Mouse (Mus musculus) neural tube, embryonic 13.5 days (tissue): ENCODE data around the gene Stom. TPM values are rescaled to one million over a fixed set of nuclear protein-coding genes. Genes with fewer than 3 reads are reported as not detected.

Source experiments
- ATAC-seq: fragments of 200-750 bp; cut with Nextera tagmentation; 2 replicates; pipeline ENCODE4 v1.8.0; 2017; ENCODE audit warnings: low read depth, mild to moderate bottlenecking, moderate TSS enrichment, moderate library complexity
- H3K27ac ChIP-seq: fragments of 300-500 bp; sonication (generic); replicated peaks from 2 replicates; pipeline ENCODE4 v1.5.1; 2015; ENCODE audit warnings: moderate library complexity, mild to moderate bottlenecking, inconsistent platforms
- H3K27me3 ChIP-seq: fragments of 300-500 bp; sonication (generic); 2 replicates; pipeline ENCODE4 v1.6.1; 2015; ENCODE audit warnings: mild to moderate bottlenecking, inconsistent platforms
- H3K36me3 ChIP-seq: fragments of 300-500 bp; sonication (generic); 2 replicates; pipeline ENCODE4 v1.6.1; 2015; ENCODE audit warnings: mild to moderate bottlenecking, inconsistent platforms
- H3K4me1 ChIP-seq: fragments of 300-500 bp; sonication (generic); replicated peaks from 2 replicates; pipeline ENCODE4 v1.6.1; 2015; ENCODE audit warnings: inconsistent platforms
- H3K4me2 ChIP-seq: fragments of 300-500 bp; sonication (generic); 2 replicates; pipeline ENCODE4 v1.6.1; 2015; ENCODE audit warnings: inconsistent platforms, mild to moderate bottlenecking, moderate library complexity
- H3K4me3 ChIP-seq: fragments of 300-500 bp; sonication (generic); 2 replicates; pipeline ENCODE4 v1.5.1; 2015; ENCODE audit warnings: mild to moderate bottlenecking, inconsistent platforms
- H3K9ac ChIP-seq: fragments of 300-500 bp; sonication (generic); 2 replicates; pipeline ENCODE4 v1.6.1; 2015; ENCODE audit warnings: moderate library complexity, mild to moderate bottlenecking, inconsistent platforms
- H3K9me3 ChIP-seq: fragments of 300-500 bp; sonication (generic); 2 replicates; pipeline ENCODE4 v1.6.1; 2016; ENCODE audit warnings: inconsistent platforms
- WGBS: fragments of 180-500 bp; shearing (Covaris S2); methylation state at CpG from one replicate; pipeline ENCODE4 v1.1.7; 2015; 5-methylcytosine and 5-hydroxymethylcytosine counted together
- polyA plus RNA-seq: library from polyadenylated mRNA; unstranded; fragments of >200 nt; fragmentation: Nextera tagmentation; extraction: Ambion mirVana; gene quantifications from 2 replicates; pipeline ENCODE4 v1.2.1, GENCODE M21; 2015

Gene Stom
- 13.3 and 16.5 TPM in 2 replicates for polyA plus RNA-seq

DNA sequence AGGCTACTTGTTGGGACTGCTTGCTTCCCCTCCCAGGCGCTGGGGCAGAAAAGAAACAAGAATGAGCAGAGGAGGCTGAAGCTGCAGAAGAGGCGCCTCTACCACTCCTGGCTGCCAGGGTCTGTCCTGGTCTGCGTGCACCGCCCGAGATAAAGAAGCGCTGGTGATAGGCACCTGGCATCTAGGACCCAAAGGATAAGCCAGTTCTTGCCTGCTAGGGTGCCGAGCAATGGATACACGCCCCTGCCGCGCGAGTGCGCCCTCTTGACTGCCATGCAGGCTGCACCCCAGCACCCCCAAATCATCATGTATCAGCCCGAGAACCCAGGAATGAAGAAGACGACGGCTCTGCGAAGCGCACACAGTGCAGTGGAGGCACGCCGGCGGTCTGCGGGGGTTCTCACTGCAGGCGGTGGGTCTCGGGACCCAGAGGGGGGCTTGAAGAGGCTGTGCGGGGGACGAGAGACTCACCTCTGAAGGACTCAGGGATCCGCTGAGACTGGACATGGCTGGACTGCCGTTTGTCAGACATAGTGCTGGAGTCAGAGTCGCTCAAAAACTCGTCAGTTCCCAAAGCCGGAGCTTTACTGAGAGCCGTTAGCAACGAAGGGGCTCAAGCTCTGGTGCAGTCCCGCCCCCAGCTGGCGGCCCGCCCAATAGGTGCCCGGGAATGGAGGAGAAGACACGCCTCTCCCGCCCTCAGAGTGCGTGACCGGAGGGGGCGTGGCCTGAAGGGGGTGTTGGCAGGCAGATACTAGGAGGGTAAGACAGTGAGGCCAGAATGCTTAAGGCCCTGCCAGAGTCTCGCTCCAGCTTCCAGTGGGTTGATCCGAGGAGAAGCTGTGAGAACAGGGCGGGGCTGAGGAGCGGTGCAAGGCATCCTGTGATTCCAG, at the start of gene Stom:
Gene Stom, minus strand, starts transcription at position 589 of the 893 bp plus-strand sequence.
- WGBS, result under 1% methylated on average over 45 of the region's 45 CpGs
- H3K4me3 ChIP-seq, result peak within 1 kb of the TSS; percentile 68
- peak; percentile 99 for ATAC-seq
- H3K9me3 ChIP-seq, result no peaks in the 10 kb centered on the region
- H3K27me3 ChIP-seq, result peaks cover 8% of the 10 kb centered on the region; the same call in 1 of the 2 replicates
- H3K9ac ChIP-seq, result peak within 1 kb of the TSS; percentile 80
- H3K27ac ChIP-seq, result peak within 1 kb of the TSS; percentile 81
- peak within 1 kb of the TSS; percentile 96 for H3K4me2 ChIP-seq
- no peaks in the 10 kb centered on the region for H3K36me3 ChIP-seq
- H3K4me1 ChIP-seq, result peaks cover 21% of the 10 kb centered on the region

DNA sequence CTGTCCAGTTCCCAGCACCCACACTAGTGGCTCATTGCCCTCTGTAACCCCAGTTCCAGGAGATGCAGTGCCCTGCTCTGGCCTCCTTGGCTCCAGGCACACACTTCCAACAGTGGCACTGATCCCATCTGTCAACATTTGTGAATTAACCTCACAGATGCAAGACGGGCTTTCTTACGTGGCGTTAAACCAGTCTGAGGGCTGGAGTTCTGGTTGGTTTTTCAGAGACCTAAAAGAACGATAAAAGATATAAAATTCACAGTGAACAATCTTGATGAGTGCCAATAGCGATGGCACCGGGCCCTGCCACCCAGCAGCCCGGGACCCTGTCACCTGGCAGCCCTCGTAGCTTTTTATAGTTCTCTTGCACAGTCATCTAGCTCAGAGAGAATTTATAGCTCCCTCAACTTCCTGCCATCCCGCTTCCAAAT, 48.7 kb upstream of the Stom start:
- no peaks in the 10 kb centered on the region for H3K36me3 ChIP-seq
- 57% methylated on average over 9 of the region's 9 CpGs for WGBS
- no peak overlapping the region for H3K4me3 ChIP-seq
- no peak for ATAC-seq
- no peaks in the 10 kb centered on the region for H3K9me3 ChIP-seq
- no peak overlapping the region for H3K27ac ChIP-seq
- no peak overlapping the region for H3K4me2 ChIP-seq
- H3K4me1 ChIP-seq, result no peaks in the 10 kb centered on the region
- H3K27me3 ChIP-seq, result no peaks in the 10 kb centered on the region
- H3K9ac ChIP-seq, result no peak overlapping the region

DNA sequence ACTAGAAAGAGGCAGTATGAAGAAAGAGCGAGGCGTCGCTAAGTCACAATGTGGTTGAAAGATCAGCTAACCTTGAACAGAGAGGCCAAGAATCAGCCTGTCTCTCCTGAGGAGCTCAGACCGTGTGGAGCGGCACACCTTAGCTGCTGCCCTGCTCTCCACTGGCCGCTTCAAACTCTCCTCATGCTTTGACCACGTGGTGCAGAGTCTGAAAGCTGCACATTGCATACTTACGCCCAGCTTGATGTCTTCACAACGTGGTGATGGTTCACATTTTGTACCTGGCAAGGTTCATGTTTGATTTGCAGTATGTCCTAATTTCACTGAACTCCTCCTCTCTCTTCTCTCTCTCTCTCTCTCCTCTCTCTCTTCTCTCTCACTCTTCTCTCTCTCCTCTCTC, 42.5 kb upstream of the Stom start:
- H3K27ac ChIP-seq, result no peak overlapping the region
- no peak overlapping the region for H3K4me3 ChIP-seq
- H3K36me3 ChIP-seq, result no peaks in the 10 kb centered on the region
- H3K9me3 ChIP-seq, result no peaks in the 10 kb centered on the region
- no peaks in the 10 kb centered on the region for H3K4me1 ChIP-seq
- no peak overlapping the region for H3K9ac ChIP-seq
- 80% methylated on average over 9 of the region's 9 CpGs for WGBS
- no peak for ATAC-seq
- no peak overlapping the region for H3K4me2 ChIP-seq
- no peaks in the 10 kb centered on the region for H3K27me3 ChIP-seq

DNA sequence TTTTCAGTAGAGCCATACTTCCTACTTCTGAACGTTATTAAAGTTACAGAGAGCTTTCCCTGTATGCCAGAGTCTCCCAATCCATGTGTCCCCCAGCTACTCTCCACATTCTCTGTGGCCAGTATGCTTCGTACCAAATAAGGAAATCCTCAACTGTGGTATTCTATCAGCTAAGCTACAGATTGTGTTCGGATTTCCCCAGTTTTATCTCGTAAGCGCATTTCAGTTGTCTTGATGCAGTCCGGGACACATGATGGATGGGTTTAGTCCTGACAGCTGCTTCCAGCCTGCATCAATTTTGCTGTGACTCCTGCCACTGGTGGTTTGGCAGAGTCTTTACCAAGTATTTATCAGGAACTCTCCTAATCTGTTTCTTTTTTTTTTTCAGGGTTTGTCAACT, 40.8 kb upstream of the Stom start:
- no peaks in the 10 kb centered on the region for H3K4me1 ChIP-seq

DNA sequence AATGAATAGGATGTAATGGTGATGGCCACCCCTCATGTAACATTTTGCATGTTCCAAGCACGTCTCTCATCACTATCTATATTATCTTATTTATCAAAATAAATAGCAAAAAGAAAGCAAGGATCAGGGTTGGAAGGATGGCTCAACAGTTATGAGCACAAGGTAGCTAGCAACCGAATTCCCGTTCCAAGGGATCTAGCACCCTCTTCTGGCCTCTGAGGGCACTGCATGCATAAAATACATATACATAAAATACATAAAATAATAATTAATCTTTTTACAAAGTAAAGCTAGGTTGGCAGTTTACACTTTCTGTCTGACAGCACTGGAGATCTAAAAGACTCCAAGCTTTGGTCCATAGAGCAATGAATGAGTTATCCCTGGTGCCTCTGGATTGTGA, 36.2 kb upstream of the Stom start:
- no peak for ATAC-seq
- no peak overlapping the region for H3K9ac ChIP-seq
- no peaks in the 10 kb centered on the region for H3K4me1 ChIP-seq
- no peak overlapping the region for H3K4me3 ChIP-seq
- H3K4me2 ChIP-seq, result no peak overlapping the region
- H3K9me3 ChIP-seq, result no peaks in the 10 kb centered on the region
- WGBS, result 14% methylated on average over 3 of the region's 3 CpGs
- no peaks in the 10 kb centered on the region for H3K36me3 ChIP-seq
- H3K27ac ChIP-seq, result no peak overlapping the region
- no peaks in the 10 kb centered on the region for H3K27me3 ChIP-seq

More for the DNA sequence above, 40.8 kb upstream of the Stom start:
- Histone ChIP-seq H3K27me3 (no peaks in the 10 kb centered on the region), H3K4me2 (no peak overlapping the region), H3K27ac (no peak overlapping the region), H3K9ac (no peak overlapping the region), H3K36me3 (no peaks in the 10 kb centered on the region), H3K4me3 (no peak overlapping the region), H3K9me3 (no peaks in the 10 kb centered on the region)
- 68% methylated on average over 6 of the region's 6 CpGs for WGBS
- ATAC-seq, result no peak

DNA sequence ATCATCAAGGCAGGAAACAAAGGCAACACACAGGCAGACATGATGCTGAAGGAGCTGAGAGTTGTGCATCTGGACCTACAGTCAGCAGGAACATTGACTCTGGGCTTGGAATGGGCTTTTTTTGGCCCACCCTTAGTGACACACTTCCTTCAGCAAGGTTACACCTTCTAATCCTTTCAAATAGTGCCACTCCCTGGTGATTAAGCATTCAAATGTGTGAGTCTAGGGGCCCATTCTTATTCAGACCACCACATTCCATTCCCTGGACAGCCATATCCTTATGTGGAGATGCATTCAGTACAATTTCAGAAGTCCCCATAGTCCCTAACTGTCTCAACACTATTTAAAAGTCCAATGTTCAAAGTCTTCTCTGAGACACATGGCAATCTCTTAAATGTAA, 33.9 kb upstream of the Stom start:
- Histone ChIP-seq H3K4me1 (no peaks in the 10 kb centered on the region), H3K4me2 (no peak overlapping the region), H3K4me3 (no peak overlapping the region), H3K9me3 (no peaks in the 10 kb centered on the region), H3K27me3 (no peaks in the 10 kb centered on the region), H3K27ac (no peak overlapping the region), H3K36me3 (no peaks in the 10 kb centered on the region), H3K9ac (no peak overlapping the region)
- ATAC-seq, result no peak

DNA sequence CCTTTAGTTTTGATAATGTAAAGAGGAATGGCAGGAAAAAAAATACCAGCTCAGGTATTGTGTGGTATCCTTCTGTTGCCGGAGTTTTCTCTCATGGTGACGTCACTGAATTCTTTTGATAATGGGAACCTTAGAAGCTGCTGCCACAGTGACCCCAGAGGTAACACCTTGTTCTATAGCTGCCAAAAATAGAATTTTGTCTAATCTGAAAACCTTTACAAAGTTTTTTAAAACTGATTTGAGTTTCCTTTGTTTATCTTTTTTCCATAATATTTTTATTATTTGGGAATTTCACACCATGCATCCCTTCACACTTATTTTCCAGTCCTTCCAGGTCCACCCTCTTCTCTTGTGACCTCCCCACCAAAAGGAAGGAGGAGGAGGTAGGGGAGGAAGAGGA, 30.9 kb upstream of the Stom start, which contains the start of gene 4930568D16Rik:
Gene 4930568D16Rik, minus strand, starts transcription at position 101 of the 400 bp plus-strand sequence.
- Histone ChIP-seq H3K4me1 (no peaks in the 10 kb centered on the region), H3K27ac (no peak within 1 kb of the TSS), H3K9me3 (no peaks in the 10 kb centered on the region), H3K4me2 (no peak within 1 kb of the TSS), H3K4me3 (no peak within 1 kb of the TSS), H3K36me3 (no peaks in the 10 kb centered on the region), H3K9ac (no peak within 1 kb of the TSS), H3K27me3 (no peaks in the 10 kb centered on the region)
- 87% methylated on average over 2 of the region's 2 CpGs for WGBS
- no peak for ATAC-seq

DNA sequence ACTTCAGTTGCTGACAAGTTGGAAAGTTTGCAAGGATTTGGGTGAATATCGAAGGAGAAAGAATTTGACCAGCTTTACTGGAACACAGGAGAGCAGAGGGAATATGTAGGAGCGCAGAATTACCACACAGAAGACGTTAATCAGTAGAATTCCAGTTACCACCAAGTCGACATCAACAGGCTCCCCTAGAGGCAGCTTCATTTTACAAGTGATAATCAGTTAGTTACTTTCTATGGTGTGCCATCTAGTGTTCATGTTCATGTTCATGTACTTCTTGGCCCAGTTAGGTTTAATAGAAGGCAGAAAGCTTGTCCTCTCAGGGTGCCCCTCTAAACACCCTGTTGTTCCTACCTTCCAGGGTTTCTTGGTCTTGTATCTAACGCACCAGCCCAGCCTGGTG, 12.4 kb upstream of the Stom start:
- ATAC-seq, result no peak
- H3K36me3 ChIP-seq, result no peaks in the 10 kb centered on the region
- 66% methylated on average over 5 of the region's 5 CpGs for WGBS
- no peak overlapping the region for H3K9ac ChIP-seq
- no peaks in the 10 kb centered on the region for H3K4me1 ChIP-seq
- no peak overlapping the region for H3K4me3 ChIP-seq
- H3K27me3 ChIP-seq, result no peaks in the 10 kb centered on the region
- H3K9me3 ChIP-seq, result no peaks in the 10 kb centered on the region
- H3K4me2 ChIP-seq, result no peak overlapping the region
- no peak overlapping the region for H3K27ac ChIP-seq

DNA sequence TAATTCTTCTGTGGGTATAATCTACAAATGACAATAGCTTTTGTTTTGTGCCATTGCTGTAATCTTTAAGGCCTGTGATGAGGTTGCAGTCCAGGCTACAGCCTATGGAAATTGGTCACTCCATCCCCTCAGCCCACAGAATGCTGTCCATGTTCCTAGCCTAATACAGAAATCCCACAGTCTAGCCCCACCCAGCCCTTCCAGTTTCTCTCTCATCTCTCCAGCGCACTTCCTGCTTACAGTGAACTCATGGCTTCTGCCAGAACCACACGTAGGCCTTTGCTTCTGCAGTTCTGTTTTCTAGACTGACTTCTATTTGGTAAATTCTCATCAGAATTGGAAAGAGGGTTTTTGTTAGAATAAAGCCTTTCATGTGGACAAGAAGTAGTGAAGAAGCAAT, 9.2 kb upstream of the Stom start:
- no peak overlapping the region for H3K4me3 ChIP-seq
- no peaks in the 10 kb centered on the region for H3K4me1 ChIP-seq
- H3K9me3 ChIP-seq, result no peaks in the 10 kb centered on the region
- no peaks in the 10 kb centered on the region for H3K27me3 ChIP-seq
- no peak overlapping the region for H3K9ac ChIP-seq
- H3K4me2 ChIP-seq, result no peak overlapping the region
- H3K27ac ChIP-seq, result no peak overlapping the region
- WGBS, result 86% methylated on average over 2 of the region's 2 CpGs
- no peaks in the 10 kb centered on the region for H3K36me3 ChIP-seq
- ATAC-seq, result no peak

DNA sequence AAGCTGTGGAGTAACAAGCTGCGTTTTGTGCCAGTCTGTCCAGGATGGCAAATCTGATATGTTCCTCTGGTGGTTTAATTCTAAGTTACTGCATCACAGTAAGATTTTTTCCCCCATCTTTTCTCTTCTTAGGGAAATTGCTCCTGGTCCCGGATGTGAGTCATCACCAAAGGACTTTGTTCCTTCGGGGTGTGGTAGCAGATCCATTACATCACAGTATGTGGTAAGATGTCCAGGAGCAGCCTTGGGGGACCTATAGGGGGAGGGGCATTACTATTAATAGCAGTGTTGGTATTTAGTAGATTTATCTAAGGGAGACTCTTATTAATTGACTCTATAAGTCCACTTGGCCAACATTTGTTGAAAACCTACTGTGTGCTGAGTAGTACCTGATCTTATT, 5.8 kb upstream of the Stom start:
- Histone ChIP-seq H3K9ac (no peak overlapping the region), H3K4me1 (peaks cover under 1% of the 10 kb centered on the region; the same call in 1 of the 2 replicates), H3K27ac (no peak overlapping the region), H3K4me3 (no peak overlapping the region), H3K27me3 (no peaks in the 10 kb centered on the region), H3K36me3 (no peaks in the 10 kb centered on the region), H3K9me3 (no peaks in the 10 kb centered on the region), H3K4me2 (no peak overlapping the region)
- ATAC-seq, result no peak
- WGBS, result 76% methylated on average over 3 of the region's 3 CpGs

DNA sequence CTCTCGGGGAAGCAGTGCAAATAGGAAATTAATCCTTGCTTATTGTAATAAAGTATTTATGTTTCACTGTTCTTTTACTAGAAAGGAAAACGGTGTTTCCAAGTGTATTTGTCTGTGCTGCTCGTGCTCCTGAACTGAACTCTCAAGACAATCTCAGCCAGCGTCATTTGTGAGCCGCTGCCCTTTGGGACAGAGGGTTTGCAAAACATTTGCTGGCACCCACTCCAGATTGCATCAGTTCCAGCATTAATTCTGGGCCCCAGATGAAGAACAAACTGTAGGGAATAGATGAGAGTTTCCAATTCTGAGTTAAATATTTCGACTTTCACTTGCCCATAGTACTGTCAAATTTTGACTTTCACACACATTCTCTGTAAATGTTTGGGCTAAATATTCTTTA, 1.9 kb upstream of the Stom start:
- ATAC-seq, result no peak
- H3K27me3 ChIP-seq, result peaks cover 8% of the 10 kb centered on the region; the same call in 1 of the 2 replicates
- peaks cover 21% of the 10 kb centered on the region for H3K4me1 ChIP-seq
- H3K36me3 ChIP-seq, result no peaks in the 10 kb centered on the region
- no peaks in the 10 kb centered on the region for H3K9me3 ChIP-seq
- no peak overlapping the region for H3K9ac ChIP-seq
- no peak overlapping the region for H3K4me2 ChIP-seq
- WGBS, result 81% methylated on average over 6 of the region's 6 CpGs
- no peak overlapping the region for H3K27ac ChIP-seq
- no peak overlapping the region for H3K4me3 ChIP-seq

DNA sequence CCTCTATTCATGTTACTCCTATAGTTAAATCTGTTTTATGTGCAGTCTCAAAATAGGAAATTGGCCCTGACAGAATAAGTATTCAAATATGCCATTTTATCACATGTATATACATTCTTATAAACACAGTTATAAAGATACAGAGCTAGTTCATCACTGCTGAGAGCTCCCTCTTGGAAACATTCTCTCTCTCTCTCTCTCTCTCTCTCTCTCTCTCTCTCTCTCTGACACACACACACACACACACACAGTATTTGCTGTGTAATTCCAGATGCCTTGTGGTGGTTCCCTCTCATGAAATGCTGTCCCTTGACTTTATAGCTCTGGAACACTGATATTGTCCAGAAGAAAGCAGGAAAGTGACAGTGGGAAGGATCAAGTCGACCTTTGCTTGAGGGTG, 1.3 kb upstream of the Stom start:
- H3K4me3 ChIP-seq, result no peak overlapping the region
- H3K27me3 ChIP-seq, result peaks cover 8% of the 10 kb centered on the region; the same call in 1 of the 2 replicates
- no peaks in the 10 kb centered on the region for H3K9me3 ChIP-seq
- ATAC-seq, result no peak
- H3K36me3 ChIP-seq, result no peaks in the 10 kb centered on the region
- H3K27ac ChIP-seq, result no peak overlapping the region
- peaks cover 21% of the 10 kb centered on the region for H3K4me1 ChIP-seq
- no peak overlapping the region for H3K4me2 ChIP-seq
- 88% methylated on average over 1 of the region's 1 CpGs for WGBS
- H3K9ac ChIP-seq, result no peak overlapping the region
